Mouse (Mus musculus) T-helper 1 cell (primary cell): Measurements from ENCODE around the gene Rab19.
"Not testable (repeated sequence)": the region's sequence is repeated elsewhere in the genome, so short reads cannot be mapped to it uniquely, and the experiment has no call there.

Source experiments
- in situ Hi-C: fragments of 300-600 bp; cut with MboI, MseI; formaldehyde crosslinking; loops from one replicate; pipeline ENCODE4 v1.15.1; 2025; ENCODE audit warnings: high pct_unique_total_duplicates

Rab19 gene

GRCm38 (mm10) chr6:39381125-39381880 lies at the start of gene Rab19:
Rab19 (plus strand) TSS chr6:39381175.
- in situ Hi-C loops = no loop called here

DNA sequence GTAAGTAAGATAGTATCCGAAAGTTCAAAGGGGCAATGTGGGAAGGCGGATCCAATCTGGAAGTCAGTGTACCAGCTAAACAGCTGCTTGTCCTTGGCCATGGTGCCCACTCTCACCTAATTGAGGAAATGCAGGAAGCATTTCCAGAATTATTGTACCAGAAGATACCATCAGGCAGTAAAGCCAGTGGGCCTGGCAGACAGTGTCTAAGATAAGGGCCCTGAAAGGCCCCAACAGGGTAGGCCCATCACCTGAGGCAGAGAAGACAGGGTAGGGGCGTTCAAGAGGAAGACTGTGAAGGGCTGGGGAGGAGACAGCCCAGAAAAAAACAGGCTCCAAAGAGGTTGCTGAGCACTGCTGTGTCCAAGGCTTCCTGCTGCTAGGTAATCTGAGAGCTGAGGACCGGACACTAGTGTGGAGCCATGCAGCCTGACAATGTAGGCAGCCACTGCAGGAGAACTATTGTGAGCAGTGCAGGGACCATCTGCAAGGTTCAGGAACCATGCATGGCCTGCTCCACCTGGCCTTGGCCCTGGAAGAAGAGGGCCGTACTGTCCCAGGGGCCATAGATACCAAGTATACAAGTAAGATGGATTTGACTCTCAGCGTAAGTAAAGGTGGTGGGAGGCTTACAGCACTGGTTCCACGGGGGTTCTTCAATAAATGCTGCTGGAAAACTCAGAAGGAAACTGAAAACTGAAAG lies 48.8 kb upstream of the Rab19 start:
- in situ Hi-C loops = loop anchor here (5.0 kb wide), 1 partner anchor 130 kb away; no protein-coding TSS in a partner anchor

- in situ Hi-C loops = loop anchor here (5.0 kb wide), 1 partner anchor 132 kb away; no protein-coding TSS in a partner anchor
Observed at GRCm38 (mm10) chr6:39334224-39334623, 46.8 kb upstream of the Rab19 start.

GRCm38 (mm10) chr6:39334873-39335272 lies 46.1 kb upstream of the Rab19 start:
- in situ Hi-C loops = loop anchor here (5.0 kb wide), 1 partner anchor 133 kb away; no protein-coding TSS in a partner anchor

- in situ Hi-C loops = no loop called here
Observed at GRCm38 (mm10) chr6:39338359-39338758, 42.6 kb upstream of the Rab19 start.

GRCm38 (mm10) chr6:39341798-39342197 lies 39.2 kb upstream of the Rab19 start:
- in situ Hi-C loops = no loop called here

DNA sequence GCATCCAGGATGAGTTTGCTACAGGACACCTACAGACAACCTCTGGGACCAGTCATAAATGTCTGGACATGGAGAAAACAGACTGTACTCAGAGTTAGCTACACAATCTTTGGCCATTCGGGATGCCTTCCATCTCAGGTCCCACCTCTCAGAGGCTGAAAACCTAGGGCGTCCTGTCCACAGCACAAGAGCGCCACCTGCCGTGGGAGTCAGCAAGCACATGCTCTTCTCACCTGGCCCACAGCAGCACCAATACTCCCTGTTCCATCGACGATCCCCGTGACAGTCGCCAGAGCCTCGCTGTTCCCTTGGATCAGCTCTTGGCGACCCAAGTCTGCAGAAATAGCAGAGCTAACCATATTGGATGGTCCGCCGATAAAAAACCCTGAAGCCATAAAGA lies 37.0 kb upstream of the Rab19 start:
- in situ Hi-C loops = no loop called here

- in situ Hi-C loops = no loop called here
Observed at GRCm38 (mm10) chr6:39345430-39345829, 35.5 kb upstream of the Rab19 start.

- in situ Hi-C loops = no loop called here
Observed at GRCm38 (mm10) chr6:39346991-39347501, 33.9 kb upstream of the Rab19 start.

DNA sequence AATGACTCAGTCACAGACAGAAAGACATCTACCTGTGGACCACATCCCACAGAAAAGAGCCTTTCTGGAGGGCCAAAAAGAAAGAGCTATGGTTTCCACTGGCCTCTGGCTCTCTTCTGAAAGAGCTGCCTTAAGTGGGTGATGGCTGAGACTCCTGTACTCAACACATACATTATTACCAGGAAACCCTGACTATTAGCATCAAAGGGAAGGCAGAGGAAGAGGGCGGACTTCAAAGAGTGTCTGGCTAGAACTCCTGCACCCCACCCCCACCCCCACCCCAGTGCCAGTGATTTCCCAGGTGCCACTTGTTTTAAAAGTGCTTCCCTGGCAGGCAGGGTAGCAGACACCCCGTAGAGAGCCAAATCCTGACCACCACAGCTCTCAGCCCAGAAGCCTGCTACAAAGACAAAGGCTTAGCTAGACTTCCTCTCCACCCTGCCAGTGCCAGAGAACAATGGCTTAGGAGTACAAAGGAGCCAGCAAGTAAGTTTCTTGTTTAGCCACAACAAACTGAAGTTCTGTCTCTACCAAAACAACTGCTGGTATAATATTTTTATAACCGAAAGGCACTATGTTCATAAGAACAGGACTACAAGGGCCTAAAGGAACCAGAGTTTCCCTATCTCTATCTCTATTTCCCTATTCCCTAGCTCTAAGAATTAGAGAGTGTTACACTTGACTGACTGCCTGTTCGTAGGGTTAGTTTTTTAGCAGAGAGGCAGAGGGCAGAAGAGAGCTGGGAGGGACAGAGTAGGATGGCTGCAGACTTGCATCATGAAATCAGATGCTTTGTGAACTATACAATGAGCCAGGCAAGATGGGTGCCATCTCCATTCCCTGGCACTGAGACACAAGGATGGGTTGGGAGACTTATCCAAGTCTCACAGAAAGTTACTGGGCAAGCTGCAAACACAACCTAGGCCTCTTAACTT lies 32.8 kb upstream of the Rab19 start:
- in situ Hi-C loops = no loop called here

GRCm38 (mm10) chr6:39348946-39349345 lies 32.0 kb upstream of the Rab19 start:
- in situ Hi-C loops = no loop called here

DNA sequence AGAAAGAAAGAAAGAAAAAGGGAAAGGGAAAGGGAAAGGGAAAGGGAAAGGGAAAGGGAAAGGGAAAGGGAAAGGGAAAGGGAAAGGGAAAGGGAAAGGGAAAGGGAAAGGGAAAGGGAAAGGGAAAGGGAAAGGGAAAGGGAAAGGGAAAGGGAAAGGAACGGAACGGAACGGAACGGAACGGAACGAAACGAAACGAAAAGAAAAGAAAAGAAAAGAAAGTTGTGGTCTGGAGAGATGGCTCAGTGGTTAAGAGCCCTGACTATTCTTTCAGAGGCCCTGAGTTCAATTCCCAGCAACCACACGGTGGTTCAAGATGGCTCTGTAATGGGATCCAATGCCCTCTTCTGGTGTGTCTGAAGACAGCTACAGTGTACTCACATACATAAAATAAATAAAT lies 21.8 kb upstream of the Rab19 start:
- in situ Hi-C loops = loop anchor here (5.0 kb wide), 1 partner anchor 167 kb away; no protein-coding TSS in a partner anchor

DNA sequence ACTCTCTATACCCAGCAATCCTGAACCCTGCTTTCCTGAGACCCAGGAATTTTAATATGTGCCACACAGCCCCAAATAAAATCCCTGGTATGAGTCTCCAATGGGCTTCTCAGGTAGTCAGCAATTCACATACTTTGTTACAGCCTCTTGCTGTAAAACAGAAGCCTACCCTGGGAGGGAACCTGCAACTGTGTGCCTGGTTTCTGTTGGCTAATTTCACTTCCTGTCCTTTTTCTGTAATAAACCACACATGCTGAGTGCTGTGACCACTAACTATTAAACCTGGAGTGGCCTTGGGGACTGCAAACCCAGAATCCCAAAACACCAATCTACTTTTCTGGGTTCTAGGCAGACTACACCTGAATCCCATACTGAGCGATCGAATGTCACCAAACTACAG lies 18.3 kb upstream of the Rab19 start:
- in situ Hi-C loops = no loop called here

GRCm38 (mm10) chr6:39369631-39370030 lies 11.3 kb upstream of the Rab19 start:
- in situ Hi-C loops = no loop called here

- in situ Hi-C loops = no loop called here
Observed at GRCm38 (mm10) chr6:39372042-39372441, 8.9 kb upstream of the Rab19 start.

- in situ Hi-C loops = no loop called here
Observed at GRCm38 (mm10) chr6:39372727-39373126, 8.2 kb upstream of the Rab19 start.

GRCm38 (mm10) chr6:39373301-39373955 lies 7.5 kb upstream of the Rab19 start:
- in situ Hi-C loops = no loop called here

- in situ Hi-C loops = no loop called here
Observed at GRCm38 (mm10) chr6:39376775-39377174, 4.2 kb upstream of the Rab19 start.

- in situ Hi-C loops = no loop called here
Observed at GRCm38 (mm10) chr6:39377311-39377827, 3.6 kb upstream of the Rab19 start, which contains the start of gene Slc37a3. Slc37a3 (minus strand) TSS chr6:39377675.

DNA sequence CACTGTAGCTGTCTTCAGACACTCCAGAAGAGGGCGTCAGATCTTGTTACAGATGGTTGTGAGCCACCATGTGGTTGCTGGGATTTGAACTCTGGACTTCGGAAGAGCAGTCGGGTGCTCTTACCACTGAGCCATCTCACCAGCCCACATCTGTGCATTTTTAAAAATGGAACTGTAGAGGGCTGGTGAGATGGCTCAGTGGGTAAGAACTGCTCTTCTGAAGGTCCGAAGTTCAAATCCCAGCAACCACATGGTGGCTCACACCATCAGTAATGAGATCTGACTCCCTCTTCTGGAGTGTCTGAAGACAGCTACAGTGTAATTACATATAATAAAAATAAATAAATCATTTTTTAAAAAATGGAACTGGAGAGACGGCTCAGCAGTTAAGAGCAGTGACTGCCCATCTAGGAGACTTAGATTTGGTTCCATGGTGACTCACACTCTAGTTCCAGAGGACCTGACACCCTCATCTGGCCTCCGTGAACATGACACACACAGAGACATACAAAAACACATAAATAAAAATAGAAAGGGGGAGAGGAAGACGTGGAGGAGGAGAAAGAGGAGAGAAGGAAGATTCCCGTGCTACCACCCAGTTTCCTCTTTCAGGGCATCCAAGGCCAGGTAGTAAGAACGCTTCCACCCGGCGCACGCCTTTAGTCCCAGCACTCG lies 2.7 kb upstream of the Rab19 start:
- in situ Hi-C loops = not testable (repeated sequence)
